Mouse (Mus musculus): ENCODE data around the gene Spc25.

DNA sequence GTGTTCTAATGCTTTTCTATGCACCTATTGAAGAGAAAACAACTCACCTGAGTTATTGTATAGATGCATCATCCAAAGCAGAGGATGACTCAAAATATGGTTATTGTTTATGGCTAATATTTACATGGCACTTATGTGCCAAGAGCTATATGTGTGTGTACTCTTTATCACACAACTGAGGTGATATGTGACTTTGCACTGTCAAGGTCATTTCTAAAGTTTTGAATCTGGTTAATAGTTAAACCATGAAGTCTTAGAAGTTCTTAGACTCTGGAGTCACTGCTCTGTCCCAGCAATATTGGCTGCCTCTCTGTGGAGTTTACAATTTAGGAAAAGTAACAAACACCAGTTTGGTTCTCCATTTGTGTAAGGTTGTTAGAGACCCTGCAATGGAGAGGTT lies 47.1 kb downstream of the Spc25 start:
- TF ChIP-seq CTCF (IDR thresholded peaks at IDR 0.05; ENCODE audit: extremely low read depth, insufficient read depth, insufficient read length, insufficient replicate concordance) (no peak), POLR2A (IDR thresholded peaks at IDR 0.05; ENCODE audit: low read depth, low read length) (no peak)
